Mouse (Mus musculus) cerebellum, adult 2 months (tissue): ENCODE data around the gene Pex5l. TPM values are rescaled to one million over a fixed set of nuclear protein-coding genes. Genes with fewer than 3 reads are reported as not detected.

Experiments
- DNase-seq, 2 experiments: peaks; one replicate each; pipeline ENCODE4 v3.0.0; 2021
- H3K27ac ChIP-seq: fragments of 200-500 bp; 2 replicates; pipeline ENCODE4 v1.5.1; 2012; ENCODE audit warnings: low read length, control low read depth, inconsistent platforms; ENCODE audit not compliant: insufficient read depth
- H3K27me3 ChIP-seq: fragments of 200-500 bp; 2 replicates; pipeline ENCODE4 v1.6.1; 2012; ENCODE audit warnings: inconsistent platforms, mild to moderate bottlenecking, low read length, moderate library complexity; ENCODE audit not compliant: control insufficient read depth, insufficient read depth
- H3K4me1 ChIP-seq: fragments of 200-500 bp; 2 replicates; pipeline ENCODE4 v1.6.1; 2011; ENCODE audit warnings: low read length; ENCODE audit not compliant: control insufficient read depth, insufficient read depth
- H3K4me3 ChIP-seq: fragments of 200-500 bp; replicated peaks from 2 replicates; pipeline ENCODE3; 2011; ENCODE audit warnings: mild to moderate bottlenecking, low read depth, low read length, control low read depth; ENCODE audit not compliant: insufficient read depth
- CTCF ChIP-seq: fragments of 200-500 bp; IDR thresholded peaks from 2 replicates; pipeline ENCODE4 v1.5.1; 2011; ENCODE audit warnings: low read depth, mild to moderate bottlenecking, control low read depth, low read length, moderate library complexity, borderline replicate concordance; ENCODE audit not compliant: insufficient read depth
- POLR2A ChIP-seq: fragments of 200-500 bp; IDR thresholded peaks from 2 replicates; pipeline ENCODE4 v1.6.1; 2011; ENCODE audit warnings: low read length, control low read depth, borderline replicate concordance; ENCODE audit not compliant: insufficient read depth
- WGBS: fragments of 180-500 bp; shearing (Covaris S2); methylation state at CpG from one replicate; pipeline ENCODE4 v1.1.7; 2018; 5-methylcytosine and 5-hydroxymethylcytosine counted together
- polyA plus RNA-seq: library from polyadenylated mRNA; depleted of rRNA; stranded (reverse); fragments of >200 nt; gene quantifications from 2 replicates; pipeline ENCODE4 v1.2.3, GENCODE M21; 2012

Gene Pex5l
- polyA plus RNA-seq, 1 experiment, result 121 TPM

DNA sequence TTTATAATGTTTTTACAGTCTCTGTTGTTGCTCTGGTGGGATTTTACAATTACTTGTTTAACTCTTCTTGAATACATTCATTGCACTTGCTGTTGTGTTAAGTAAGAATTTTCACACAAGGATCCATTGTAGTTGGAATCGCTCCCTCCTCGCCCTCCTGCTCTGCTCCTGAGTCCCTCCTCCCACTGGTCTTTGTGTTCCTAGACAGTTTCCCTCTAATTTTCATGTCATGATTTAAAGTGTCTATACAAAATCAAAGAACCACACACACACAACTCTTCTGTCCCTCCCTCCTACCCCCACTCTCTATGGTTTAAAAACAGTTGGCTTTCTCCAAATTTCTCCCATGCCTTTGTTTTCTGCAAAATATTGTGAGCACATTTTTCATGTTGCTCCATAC, 81.6 kb downstream of the Pex5l start:
- Histone ChIP-seq H3K27ac (no peak overlapping the region), H3K4me1 (no peaks in the 10 kb centered on the region), H3K4me3 (no peak overlapping the region), H3K27me3 (no peaks in the 10 kb centered on the region; the same call in 1 of the 2 replicates)
- no peak for DNase-seq
- 45% methylated on average over 2 of the region's 2 CpGs for WGBS
- TF ChIP-seq POLR2A, result no peak
- TF ChIP-seq CTCF, result no peak

DNA sequence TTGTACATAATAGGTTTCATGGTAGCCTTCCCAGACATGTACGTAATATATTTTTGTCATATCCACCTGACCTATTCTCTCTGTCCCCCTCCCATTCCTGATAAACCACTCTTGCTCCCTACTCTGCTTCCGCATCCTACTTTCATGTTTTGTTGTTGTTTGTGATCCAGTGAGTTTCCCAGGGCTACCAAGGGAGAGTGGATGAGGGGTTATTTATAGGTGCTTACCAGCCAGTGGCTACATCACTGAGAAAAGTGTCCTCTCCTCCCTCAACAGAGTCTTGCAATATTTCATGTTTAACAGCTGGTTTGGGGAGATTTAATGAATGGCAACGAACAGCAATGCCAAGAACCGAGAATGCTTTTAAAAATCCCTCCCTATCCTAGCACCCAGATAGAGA, 82.0 kb downstream of the Pex5l start:
- TF ChIP-seq CTCF (no peak), POLR2A (no peak)
- WGBS, result 78% methylated on average over 4 of the region's 4 CpGs
- no peak for DNase-seq
- no peaks in the 10 kb centered on the region; the same call in 1 of the 2 replicates for H3K27me3 ChIP-seq
- no peak overlapping the region for H3K27ac ChIP-seq
- no peaks in the 10 kb centered on the region for H3K4me1 ChIP-seq
- no peak overlapping the region for H3K4me3 ChIP-seq

DNA sequence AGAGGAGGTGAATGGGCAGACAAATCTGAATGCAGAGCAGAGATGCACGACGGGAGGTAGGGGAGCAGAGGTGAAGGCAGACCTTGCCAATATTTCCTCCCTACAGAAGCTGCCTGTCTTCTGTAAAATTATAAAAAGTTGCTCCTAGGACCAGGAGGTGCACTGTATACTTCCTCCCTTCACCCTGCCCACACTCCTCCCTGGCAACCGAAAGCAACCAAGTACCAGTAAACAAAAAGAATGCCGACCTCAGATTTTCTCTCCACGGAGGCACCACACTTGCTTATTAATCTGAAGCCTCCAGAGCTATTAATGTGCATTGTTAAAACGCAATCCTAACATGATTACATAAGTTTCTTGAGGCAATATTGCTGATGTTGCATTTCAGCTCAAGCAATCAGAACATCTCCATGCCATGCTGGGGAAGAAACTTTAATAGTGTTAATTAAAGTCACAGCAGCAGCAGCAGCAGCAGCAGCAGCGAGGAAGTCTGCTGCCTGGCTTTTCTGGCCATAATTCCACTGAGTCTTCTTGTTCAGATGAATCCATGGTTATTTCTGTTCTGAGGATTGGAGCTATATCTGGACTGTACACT, 82.6 kb downstream of the Pex5l start:
- H3K27ac ChIP-seq, result no peak overlapping the region
- TF ChIP-seq CTCF (no peak), POLR2A (no peak)
- DNase-seq, result no peak

DNA sequence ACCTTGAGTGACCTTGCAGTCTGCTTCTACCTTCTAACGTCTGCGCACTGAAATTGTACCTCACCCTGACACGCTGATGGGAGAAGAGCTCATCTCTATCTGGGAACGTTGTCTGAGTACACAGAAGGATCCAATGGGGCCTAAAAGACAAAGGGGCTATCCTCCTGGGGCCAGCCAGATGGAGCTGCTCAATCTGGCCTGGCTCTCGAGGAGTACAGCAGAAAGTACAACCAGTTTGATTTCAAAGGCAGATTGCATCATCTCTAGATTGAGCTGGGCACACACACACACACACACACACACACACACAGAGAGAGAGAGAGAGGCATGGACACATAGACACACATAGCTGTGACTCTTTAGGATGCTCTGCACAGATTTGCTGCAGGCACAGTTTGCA, 94.7 kb downstream of the Pex5l start:
- H3K27me3 ChIP-seq, result no peaks in the 10 kb centered on the region
- TF ChIP-seq POLR2A (no peak), CTCF (no peak)
- H3K27ac ChIP-seq, result no peak overlapping the region
- no peaks in the 10 kb centered on the region for H3K4me1 ChIP-seq
- 29% methylated on average over 5 of the region's 5 CpGs for WGBS
- H3K4me3 ChIP-seq, result no peak overlapping the region
- DNase-seq, result no peak

More for the DNA sequence above, 82.6 kb downstream of the Pex5l start:
- 21% methylated on average over 7 of the region's 7 CpGs for WGBS
- Histone ChIP-seq H3K4me1 (no peaks in the 10 kb centered on the region), H3K27me3 (no peaks in the 10 kb centered on the region; the same call in 1 of the 2 replicates), H3K4me3 (no peak overlapping the region)

DNA sequence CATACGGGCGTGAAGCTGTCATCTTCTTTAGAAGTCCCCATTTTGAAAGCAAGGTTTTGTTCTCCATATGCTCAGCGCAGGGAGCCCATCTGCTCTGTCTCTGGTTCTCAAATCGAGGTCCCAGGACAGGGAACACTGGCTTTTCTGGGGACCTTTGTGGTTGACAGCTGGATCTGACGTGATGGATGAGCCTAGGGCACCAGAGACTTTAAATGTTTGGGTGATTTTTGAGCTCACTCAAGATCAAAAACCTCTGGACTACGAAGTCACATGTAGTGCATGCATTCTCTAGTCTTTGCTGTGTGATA, 98.3 kb downstream of the Pex5l start:
- 50% methylated on average over 6 of the region's 6 CpGs for WGBS
- Histone ChIP-seq H3K4me1 (no peaks in the 10 kb centered on the region), H3K27ac (no peak overlapping the region), H3K27me3 (no peaks in the 10 kb centered on the region; the same call in 1 of the 2 replicates), H3K4me3 (no peak overlapping the region)
- TF ChIP-seq POLR2A (no peak), CTCF (no peak)
- DNase-seq, result no peak

DNA sequence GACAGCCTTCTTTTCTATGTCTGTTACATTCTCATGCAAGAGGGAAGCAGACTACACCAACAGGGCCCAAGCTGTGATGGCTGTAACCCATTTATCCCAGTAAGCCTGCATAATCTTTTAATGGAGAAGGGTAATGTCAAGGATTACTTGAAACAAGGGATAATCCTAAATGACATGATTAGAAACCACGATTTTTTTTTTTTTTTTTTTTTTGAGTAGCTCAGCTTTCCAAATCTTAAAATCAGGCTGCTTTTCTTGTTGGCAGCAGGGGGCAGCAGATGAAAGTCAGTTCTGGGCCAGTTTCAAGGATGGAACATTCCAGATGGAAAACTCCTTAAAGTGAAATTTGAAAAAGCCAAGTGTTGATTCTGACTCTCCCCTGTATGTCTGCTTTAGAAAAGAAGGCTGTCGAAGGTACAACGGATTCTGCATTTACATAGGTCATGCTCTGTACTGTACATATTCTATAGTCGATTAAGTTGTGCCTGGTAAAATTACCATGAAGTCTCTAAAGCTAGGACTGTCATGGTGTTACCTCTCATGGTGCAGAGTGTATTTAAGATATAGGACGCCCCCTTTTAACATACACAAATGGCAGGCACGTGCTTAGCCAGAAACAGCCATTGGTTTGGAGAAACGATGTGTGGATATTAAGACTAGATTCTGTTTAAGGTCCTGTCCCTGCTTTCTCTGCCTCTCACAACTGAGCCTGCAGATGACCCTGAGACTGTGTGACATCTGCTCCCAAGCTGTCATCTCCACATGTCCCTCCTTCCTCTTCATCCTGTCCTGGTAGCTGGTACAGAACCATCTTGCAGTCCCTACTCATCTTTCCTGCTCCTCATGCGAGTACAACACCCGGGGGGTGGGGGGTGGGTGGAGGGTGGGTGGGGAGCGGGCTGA, 98.9 kb downstream of the Pex5l start:
- 46% methylated on average over 10 of the region's 10 CpGs for WGBS
- no peak for TF ChIP-seq POLR2A
- TF ChIP-seq CTCF, result no peak
- DNase-seq, result no peak
- no peaks in the 10 kb centered on the region; the same call in 1 of the 2 replicates for H3K27me3 ChIP-seq
- no peak overlapping the region for H3K27ac ChIP-seq
- no peak overlapping the region for H3K4me3 ChIP-seq
- no peaks in the 10 kb centered on the region for H3K4me1 ChIP-seq

DNA sequence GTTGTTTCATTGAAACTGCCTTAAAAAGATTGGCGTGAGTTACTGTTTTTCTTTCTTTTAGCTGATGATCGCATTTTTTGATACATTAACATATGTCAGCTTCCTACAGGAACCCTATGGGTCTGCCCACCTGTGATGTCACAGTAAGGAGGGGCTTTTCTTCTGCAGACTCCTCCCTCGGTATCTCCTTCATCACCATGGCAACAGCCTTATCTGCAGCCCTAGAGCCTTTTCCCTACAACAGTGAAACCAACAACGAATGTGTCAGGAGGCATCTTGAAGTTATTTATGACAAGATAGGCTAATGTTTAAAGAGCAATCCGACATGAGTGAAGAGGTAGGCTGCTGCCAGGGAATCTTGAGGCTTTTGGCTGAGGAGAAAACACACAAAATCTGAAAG, 118.5 kb downstream of the Pex5l start:
- TF ChIP-seq CTCF (no peak), POLR2A (no peak)
- WGBS, result 60% methylated on average over 5 of the region's 5 CpGs
- no peaks in the 10 kb centered on the region; the same call in 1 of the 2 replicates for H3K27me3 ChIP-seq
- H3K27ac ChIP-seq, result no peak overlapping the region
- H3K4me1 ChIP-seq, result no peaks in the 10 kb centered on the region
- no peak overlapping the region for H3K4me3 ChIP-seq
- DNase-seq, result no peak

DNA sequence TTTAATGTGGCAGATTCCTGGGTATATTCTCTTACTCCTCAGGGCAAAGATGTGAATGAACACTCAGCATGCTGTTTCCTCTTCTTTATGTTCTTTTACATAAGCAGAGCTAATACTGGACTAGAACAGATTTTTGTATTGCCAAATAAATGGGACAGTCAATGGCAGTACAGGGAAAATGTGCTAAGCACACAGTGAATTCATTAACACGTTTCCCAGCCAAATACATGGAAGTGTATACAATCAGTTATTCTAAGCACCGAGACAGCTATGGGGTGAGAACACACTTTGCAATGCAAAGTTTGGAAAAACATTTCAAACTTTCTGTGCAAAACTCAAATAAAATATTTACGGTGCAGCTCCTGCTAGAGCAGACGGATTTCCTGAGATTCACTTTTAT, 139.1 kb downstream of the Pex5l start:
- DNase-seq, result no peak
- no peak for TF ChIP-seq CTCF
- no peak for TF ChIP-seq POLR2A

More for the DNA sequence above, 139.1 kb downstream of the Pex5l start:
- WGBS, result 82% methylated on average over 4 of the region's 4 CpGs
- Histone ChIP-seq H3K27me3 (no peaks in the 10 kb centered on the region), H3K4me1 (no peaks in the 10 kb centered on the region), H3K27ac (no peak overlapping the region), H3K4me3 (no peak overlapping the region)
